Mouse (Mus musculus) heart, adult 11 months (tissue): Measurements from ENCODE around the gene Kank1.

Experiments
- DNase-seq: peaks from one replicate; pipeline ENCODE4 v3.0.0; 2022

The Kank1 gene

GRCm38 (mm10) chr19:25253198-25253597 is 16.4 kb downstream of the Kank1 start:
- no peak for DNase-seq

DNA sequence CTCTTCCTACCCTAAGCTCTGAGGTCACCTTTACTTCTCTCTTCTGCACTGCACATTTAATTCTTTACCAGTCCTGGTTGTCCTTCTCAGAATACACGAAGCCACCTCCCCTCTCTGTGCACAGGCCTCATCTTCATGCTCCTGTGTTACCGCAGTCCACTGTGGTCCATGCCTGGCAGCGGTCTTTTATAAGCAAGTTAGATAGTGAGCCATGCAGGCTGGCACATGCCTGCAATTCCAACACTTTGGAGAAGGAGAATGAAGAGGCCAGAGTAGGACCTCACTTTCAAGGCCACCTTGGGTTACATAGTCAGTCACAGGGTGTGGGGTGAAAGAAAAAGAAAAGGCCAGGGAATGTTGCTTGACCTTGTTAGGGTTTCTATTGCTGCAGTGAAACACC is 16.9 kb downstream of the Kank1 start:
- DNase-seq: peak; percentile 92

DNA sequence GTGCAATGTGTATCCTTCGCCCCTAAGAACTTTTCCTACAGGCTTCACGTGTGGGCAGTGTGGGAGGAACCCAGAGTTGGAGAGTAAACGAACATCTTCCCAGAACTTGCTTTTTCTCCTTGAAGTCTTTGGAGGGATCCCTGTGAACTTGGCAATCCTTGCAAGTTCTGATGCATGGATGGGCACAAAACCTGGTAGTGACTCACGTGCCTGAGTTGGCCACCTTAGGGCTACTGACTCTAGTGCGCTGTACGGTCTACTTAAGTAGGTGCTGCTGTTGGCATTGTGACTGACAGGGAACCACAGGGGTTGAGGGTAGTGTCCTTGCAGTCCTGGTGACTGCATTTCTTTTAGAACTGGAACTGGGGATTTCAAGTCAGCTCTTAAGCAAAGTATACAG is 21.5 kb downstream of the Kank1 start:
- no peak for DNase-seq

- no peak for DNase-seq
Observed at GRCm38 (mm10) chr19:25266181-25266580, 29.4 kb downstream of the Kank1 start.

- no peak for DNase-seq
Observed at GRCm38 (mm10) chr19:25267247-25267646, 30.5 kb downstream of the Kank1 start.

- DNase-seq: peak; percentile 95
Observed at GRCm38 (mm10) chr19:25268532-25268931, 31.8 kb downstream of the Kank1 start.

DNA sequence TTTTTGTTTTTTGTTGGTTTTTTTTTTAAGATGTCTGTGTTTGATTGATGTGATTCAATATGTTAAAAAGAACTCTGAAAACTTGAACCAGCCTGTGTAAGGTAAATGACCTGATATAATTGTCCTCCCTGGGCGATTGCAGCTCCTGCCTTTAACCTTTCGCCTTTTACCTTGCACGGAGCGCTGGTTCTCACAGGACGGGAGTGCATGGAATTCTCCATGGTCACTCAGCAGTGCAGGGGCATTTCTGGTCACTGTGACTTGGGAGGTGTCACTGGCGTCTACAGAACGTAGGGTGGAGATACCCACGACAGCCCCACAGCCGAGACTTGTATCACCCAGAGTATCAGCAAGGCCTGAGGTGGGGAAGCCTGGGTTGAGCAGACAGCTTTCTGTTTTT is 34.8 kb downstream of the Kank1 start:
- DNase-seq: no peak

GRCm38 (mm10) chr19:25273179-25273578 is 36.4 kb downstream of the Kank1 start:
- DNase-seq: peak; percentile 92

GRCm38 (mm10) chr19:25276600-25277395 is 40.0 kb downstream of the Kank1 start:
- no peak for DNase-seq

- DNase-seq: no peak
Observed at GRCm38 (mm10) chr19:25277761-25278160, 41.0 kb downstream of the Kank1 start.

DNA sequence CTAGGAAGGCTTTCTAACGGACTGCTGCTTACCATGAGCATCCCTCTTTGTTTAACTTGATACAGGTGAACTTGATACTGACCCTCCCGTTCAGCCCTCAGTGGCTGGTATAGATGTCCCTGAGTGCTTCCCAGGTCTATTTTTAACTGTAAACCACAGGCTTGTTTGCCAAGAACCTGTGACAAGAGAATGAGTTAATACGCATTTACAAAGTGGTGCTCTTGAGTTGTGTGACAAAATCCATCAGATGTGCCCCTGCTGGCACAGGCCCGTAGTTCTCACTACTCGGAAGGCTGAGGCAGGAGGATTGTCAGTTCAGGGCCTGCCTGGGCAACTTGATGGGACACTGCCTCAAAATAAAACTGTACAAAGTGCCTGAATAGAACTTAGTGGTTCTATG is 42.8 kb downstream of the Kank1 start:
- peak; percentile 87 for DNase-seq

- DNase-seq: no peak
Observed at GRCm38 (mm10) chr19:25283665-25284064, 46.9 kb downstream of the Kank1 start.

DNA sequence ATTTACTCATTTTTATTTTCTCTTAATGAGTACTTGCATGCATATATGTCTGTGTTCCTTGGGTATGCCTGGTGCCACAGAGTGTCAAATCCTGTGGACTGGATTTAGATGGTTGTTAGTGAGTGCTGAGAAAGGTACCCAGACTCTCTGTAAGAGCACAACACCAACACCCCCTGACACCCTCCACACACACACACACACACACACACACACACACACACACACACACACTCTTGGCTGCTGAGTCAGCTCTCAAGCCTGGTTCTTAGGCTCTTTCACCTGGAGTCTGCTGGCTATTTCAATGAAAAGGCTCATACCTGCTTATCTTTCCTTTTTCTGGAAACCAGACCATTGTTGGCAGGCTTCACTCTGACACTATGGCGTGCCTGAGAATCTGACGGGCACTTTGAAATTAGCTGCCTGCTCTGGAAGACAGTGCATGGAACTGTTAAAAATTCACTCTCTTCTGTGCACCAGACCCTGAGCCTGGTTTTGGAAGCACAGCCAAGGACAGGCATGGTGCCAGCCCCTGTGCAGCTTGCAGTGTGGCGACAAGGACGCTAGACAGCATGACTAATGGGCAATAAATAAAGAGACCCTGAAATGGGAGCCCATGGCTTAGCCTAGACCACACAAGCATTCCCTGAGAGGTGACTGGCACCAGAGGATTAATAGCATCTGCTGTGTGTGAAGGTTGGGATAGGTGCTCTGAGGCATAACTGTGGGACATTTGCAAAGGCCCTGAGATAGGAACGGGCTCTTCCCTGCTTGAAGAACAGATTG is 49.2 kb downstream of the Kank1 start:
- peak; percentile 88 for DNase-seq

DNA sequence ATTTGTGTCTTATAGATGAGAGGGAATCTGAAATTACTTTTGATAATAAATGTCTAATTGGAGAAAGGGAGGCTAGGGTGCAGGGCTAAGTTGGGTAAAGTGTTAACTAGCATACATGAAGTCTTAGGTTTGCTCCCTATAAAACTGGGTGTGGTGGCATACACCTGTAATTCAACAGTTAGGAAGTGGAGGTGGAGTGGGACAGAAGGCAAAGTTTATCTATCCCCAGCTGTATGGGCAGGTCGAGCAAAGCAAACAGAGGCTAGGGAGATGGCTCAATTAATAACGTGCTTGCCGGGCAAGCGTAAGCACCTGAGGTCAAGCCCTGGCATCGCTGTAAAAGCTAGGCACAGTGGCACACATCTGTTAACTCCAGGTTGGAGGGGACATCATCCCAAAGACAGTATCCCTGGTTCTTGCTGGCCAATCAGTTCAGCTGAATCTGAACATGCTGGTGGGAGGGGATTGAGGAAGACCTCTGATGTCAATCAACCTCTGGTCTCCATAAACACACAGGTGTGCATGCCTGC is 54.3 kb downstream of the Kank1 start:
- DNase-seq: peak; percentile 66

GRCm38 (mm10) chr19:25295207-25295606 is 58.4 kb downstream of the Kank1 start:
- DNase-seq: peak; percentile 39

DNA sequence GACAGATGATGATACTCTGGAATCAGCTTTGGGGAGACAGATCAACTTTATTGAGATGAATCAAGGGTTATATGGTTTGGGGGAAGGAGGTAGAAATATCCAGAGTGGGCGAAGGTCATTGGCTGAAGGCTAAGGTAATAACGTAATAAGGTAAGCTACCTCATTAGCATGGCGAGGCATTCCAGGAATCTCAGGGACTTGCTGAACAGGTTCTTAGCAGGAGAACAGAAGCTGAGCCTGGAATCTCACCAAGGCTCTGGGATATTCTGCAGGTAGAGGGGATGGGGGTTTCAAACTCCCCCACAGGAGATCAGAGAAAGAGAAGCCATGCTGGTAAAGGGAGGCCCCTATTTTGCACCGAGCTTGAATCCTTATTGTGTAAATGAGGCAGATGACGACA is 60.5 kb downstream of the Kank1 start:
- DNase-seq: peak; percentile 13

DNA sequence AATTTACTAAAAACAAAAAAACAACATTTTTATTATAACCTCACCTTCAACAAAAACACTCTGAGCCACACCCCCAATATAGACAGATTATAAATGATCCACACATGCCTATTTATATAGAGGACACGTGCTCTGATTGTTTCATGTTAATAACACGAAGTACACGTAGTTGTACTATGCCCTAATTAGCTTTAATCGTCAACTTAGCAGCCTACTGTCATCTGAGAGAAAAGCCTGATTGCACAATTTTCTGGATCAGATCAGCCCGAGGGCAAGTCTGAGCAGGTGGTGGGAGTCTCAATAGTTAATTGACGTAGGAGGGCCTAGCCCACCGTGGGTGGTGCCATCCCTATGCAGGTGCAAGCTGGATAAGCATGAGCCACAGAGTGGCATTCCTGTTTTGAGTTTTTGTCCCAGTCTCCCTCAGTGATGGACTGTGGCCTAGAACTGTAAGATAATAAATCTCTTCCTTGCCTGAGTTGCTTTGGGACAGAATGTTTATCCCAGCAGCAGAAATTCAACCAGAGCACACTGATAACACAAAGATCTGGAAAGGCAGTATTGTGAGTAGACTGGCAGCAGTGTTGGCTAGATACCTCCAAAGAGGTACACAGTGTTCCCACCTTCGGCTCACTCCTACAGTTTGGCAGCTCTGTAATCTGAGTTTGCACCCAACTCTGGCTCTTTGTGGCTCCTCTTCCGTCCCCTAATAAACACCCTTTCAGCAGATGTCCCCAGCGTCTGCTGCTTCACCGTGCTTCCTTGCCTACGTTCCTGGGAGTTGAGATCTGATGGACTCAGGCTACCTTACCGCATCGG is 63.3 kb downstream of the Kank1 start:
- DNase-seq: peak; percentile 85

GRCm38 (mm10) chr19:25301189-25301588 is 64.4 kb downstream of the Kank1 start:
- peak; percentile 61 for DNase-seq

DNA sequence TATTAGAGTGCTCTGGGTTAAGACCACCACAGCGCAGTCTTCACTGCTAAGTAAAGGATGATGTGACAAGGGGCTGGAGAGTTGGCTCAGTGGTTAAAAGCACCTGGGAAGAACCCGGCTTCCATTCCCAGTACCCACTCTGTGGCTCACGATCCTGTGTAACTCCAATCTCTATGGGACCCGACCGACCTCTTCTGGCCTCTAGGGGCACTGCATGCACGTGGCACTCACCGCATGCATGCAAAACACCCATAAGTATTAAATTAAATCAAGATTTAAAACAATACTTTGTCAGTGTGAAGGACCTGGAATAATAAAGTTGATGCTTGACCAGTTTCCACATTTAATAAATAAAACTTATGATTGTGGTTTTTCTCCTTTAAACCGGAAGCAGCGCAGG is 69.5 kb downstream of the Kank1 start:
- peak; percentile 78 for DNase-seq

- peak; percentile 61 for DNase-seq
Observed at GRCm38 (mm10) chr19:25308156-25308555, 71.4 kb downstream of the Kank1 start.

- DNase-seq: peak; percentile 82
Observed at GRCm38 (mm10) chr19:25308763-25309162, 72.0 kb downstream of the Kank1 start.

GRCm38 (mm10) chr19:25310989-25311388 is 74.2 kb downstream of the Kank1 start:
- peak; percentile 25 for DNase-seq

DNA sequence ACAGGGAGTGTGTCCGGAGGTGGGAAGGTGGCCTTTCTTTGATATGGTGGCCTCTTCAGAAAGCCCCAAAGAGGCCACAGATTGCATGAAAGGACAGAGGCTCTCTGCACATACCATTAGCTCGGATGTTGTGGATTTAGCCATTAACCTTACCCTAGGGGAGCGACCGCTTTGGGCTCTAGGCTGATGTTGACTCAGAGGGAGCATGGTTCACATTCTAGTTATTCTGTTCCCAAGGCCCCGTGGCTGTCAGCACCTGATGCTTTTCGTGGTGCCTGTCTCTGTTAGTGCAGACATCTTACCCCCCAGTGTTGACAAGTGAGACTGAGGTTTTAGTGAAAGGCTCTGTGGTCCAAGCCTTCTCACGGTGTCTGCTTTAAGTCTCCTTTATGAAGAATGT is 74.9 kb downstream of the Kank1 start:
- DNase-seq: no peak
